Mouse (Mus musculus): Measurements from ENCODE around the gene Kcnq1.

DNA sequence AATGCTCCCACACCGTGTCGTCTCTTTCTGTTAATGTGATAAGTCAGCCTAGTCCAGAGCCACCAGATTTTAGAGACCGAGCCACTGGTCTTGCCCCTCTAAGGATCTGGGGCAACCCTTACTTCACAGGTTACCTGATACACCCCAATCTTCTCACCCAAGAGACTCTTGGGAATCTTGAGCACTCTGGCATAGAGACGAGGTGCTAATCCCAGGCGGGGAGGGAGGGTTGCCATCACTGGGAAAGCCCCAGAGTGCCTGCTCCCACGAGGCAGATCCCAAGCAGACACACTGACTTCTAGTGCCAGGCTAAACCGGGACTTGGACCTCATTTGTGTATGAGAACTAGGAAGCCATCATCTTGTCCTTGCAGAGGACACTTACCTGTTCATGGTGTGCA lies 92.3 kb downstream of the Kcnq1 start:
- TF ChIP-seq GATA1 (IDR thresholded peaks at IDR 0.05; ENCODE audit: borderline replicate concordance, low read length): no peak
- TF ChIP-seq FLI1 (IDR thresholded peaks at IDR 0.05; ENCODE audit: low read length): no peak
